Mouse (Mus musculus) midbrain, embryonic 15.5 days (tissue): ENCODE results near the gene Rcn2. TPM values are rescaled to one million over a fixed set of nuclear protein-coding genes. Genes with fewer than 3 reads are reported as not detected.

Experiments
- ATAC-seq: fragments of 200-750 bp; cut with Nextera tagmentation; replicated peaks from 2 replicates; pipeline ENCODE4 v1.8.0; 2017; ENCODE audit warnings: moderate TSS enrichment
- H3K27ac ChIP-seq: fragments of 300-500 bp; sonication (generic); 2 replicates; pipeline ENCODE4 v1.5.1; 2015; ENCODE audit warnings: mild to moderate bottlenecking, inconsistent platforms
- H3K27me3 ChIP-seq: fragments of 300-500 bp; sonication (generic); replicated peaks from 2 replicates; pipeline ENCODE4 v1.6.1; 2015; ENCODE audit warnings: inconsistent platforms
- H3K36me3 ChIP-seq: fragments of 300-500 bp; sonication (generic); replicated peaks from 2 replicates; pipeline ENCODE4 v1.6.1; 2015; ENCODE audit warnings: inconsistent platforms
- H3K4me1 ChIP-seq: fragments of 300-500 bp; sonication (generic); 2 replicates; pipeline ENCODE4 v1.6.1; 2015; ENCODE audit warnings: inconsistent platforms
- H3K4me2 ChIP-seq: fragments of 300-500 bp; sonication (generic); 2 replicates; pipeline ENCODE4 v1.6.1; 2015; ENCODE audit warnings: inconsistent platforms, mild to moderate bottlenecking, moderate library complexity
- H3K4me3 ChIP-seq: fragments of 300-500 bp; sonication (generic); 2 replicates; pipeline ENCODE4 v1.5.1; 2015; ENCODE audit warnings: mild to moderate bottlenecking, inconsistent platforms
- H3K9ac ChIP-seq: fragments of 300-500 bp; sonication (generic); 2 replicates; pipeline ENCODE4 v1.6.1; 2015; ENCODE audit warnings: mild to moderate bottlenecking, inconsistent platforms
- H3K9me3 ChIP-seq: fragments of 300-500 bp; sonication (generic); 2 replicates; pipeline ENCODE4 v1.6.1; 2016; ENCODE audit warnings: inconsistent platforms
- WGBS: fragments of 180-500 bp; shearing (Covaris S2); methylation state at CpG from one replicate; pipeline ENCODE4 v1.1.7; 2015; ENCODE audit warnings: mixed read lengths; 5-methylcytosine and 5-hydroxymethylcytosine counted together
- polyA plus RNA-seq: library from polyadenylated mRNA; unstranded; fragments of >200 nt; fragmentation: Nextera tagmentation; extraction: Ambion mirVana; gene quantifications from 2 replicates; pipeline ENCODE4 v1.2.1, GENCODE M21; 2015

Rcn2 gene
- polyA plus RNA-seq, 1 experiment from 2014 or later: 266 TPM

DNA sequence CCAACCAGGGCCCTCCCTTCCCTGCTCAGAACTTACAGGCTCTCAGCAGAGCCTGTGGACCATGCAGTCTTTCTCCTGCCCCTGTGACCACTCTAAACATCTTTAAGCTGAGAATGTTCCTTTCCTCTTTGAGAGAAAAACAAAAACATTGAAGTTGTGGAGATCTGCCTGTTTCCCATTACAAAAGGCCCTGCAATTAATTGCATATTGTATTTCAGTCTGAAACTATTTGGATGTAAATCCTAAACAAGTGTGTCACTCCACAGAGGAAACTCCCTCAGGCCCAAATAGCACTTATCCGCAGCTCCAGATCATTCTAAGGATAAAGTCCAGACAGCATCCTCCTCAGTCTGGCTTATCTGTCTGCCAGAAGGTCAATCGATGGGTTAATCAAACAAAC is 31.2 kb downstream of the Rcn2 start:
- no peak overlapping the region for H3K27ac ChIP-seq
- WGBS: 81% methylated on average over 2 of the region's 2 CpGs
- H3K4me2 ChIP-seq: no peak overlapping the region
- no peak overlapping the region for H3K4me3 ChIP-seq
- H3K36me3 ChIP-seq: peaks cover 4% of the 10 kb centered on the region; the same call in 1 of the 2 replicates
- H3K9ac ChIP-seq: no peak overlapping the region
- H3K9me3 ChIP-seq: no peaks in the 10 kb centered on the region
- no peaks in the 10 kb centered on the region for H3K4me1 ChIP-seq
- no peak for ATAC-seq
- H3K27me3 ChIP-seq: no peaks in the 10 kb centered on the region

DNA sequence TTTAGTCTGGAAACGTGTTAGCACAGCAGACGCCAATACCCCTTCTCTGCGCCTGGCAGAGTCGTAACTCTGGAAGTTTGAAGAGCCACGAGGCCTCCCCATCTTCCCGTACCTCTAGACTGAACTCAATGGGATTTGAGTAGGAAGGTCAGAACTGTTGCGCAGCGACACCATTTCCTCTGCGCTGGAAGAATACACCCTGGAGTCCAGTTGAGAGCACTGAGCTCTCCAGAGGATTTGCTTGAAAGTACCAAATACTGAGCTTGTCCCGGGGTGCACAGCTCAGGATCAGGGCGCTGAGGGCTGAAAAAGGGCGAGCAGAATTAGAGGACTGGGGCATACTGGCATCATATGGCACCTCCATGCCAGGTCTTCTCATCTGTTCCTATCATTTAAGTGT is 33.2 kb downstream of the Rcn2 start:
- 75% methylated on average over 12 of the region's 12 CpGs for WGBS
- H3K27ac ChIP-seq: no peak overlapping the region
- no peaks in the 10 kb centered on the region for H3K9me3 ChIP-seq
- peak; percentile 42; the same call in 1 of the 2 replicates for ATAC-seq
- no peak overlapping the region for H3K4me3 ChIP-seq
- no peaks in the 10 kb centered on the region for H3K27me3 ChIP-seq
- H3K36me3 ChIP-seq: no peaks in the 10 kb centered on the region; the same call in 1 of the 2 replicates
- H3K4me1 ChIP-seq: no peaks in the 10 kb centered on the region
- no peak overlapping the region for H3K4me2 ChIP-seq
- no peak overlapping the region for H3K9ac ChIP-seq

DNA sequence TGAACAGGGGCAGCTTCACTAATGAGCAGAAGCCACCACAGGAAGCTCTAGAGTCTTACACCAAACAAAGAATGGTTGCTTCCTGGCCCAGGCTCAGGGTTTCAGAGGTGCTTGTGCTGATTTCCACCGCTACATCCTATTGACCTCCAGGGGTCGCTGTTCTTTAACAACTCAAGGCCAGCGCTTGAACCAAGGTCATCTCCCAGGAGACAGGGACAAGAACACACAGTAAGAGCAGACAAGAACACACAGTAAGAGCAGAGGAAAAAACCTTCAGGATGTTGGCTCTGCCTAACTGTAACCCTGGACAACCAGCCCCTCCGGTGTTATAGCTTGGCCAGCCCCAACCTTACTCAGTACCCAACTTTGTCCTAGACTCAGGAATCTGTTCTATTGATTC is 33.6 kb downstream of the Rcn2 start:
- Histone ChIP-seq H3K36me3 (no peaks in the 10 kb centered on the region; the same call in 1 of the 2 replicates), H3K4me2 (no peak overlapping the region), H3K27me3 (no peaks in the 10 kb centered on the region), H3K9ac (no peak overlapping the region), H3K27ac (peak overlapping the region; percentile 19; the same call in 1 of the 2 replicates), H3K9me3 (no peaks in the 10 kb centered on the region), H3K4me3 (no peak overlapping the region), H3K4me1 (no peaks in the 10 kb centered on the region)
- 7% methylated on average over 4 of the region's 4 CpGs for WGBS
- ATAC-seq: peak; percentile 72

DNA sequence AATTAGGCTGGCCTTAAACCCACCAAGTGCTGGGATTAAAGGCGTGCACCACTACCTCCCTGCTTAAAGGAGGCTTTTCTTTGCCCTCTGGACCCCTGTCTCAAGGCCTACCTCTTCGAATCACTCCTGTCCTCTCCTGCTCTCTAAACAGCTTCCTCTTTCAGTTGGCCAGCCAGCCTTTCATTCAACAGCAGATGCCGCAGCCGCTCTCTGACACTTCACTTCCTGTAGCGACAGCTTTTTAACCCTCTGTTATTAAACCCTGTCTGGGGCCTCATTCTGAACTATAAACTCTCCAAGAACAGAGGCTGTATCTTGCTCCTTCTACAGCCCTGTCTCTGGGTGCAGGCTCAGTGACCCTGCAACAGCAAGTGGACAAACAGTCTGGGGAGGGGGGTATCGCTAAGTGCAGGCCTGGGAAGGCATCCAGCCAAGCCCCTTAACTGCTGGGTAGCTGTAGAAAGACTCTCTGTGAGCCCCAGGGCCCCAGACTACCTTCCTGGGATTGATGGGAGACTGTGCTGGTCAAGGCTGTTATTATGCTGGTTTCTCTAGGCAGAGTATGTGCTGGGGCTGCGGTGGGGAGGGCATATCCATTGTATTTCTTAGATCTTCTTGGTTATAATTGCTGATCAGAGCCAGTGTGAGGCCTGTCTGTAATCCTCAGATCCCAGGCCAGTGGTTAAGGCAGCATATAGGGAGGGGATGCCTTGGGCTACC is 34.4 kb downstream of the Rcn2 start:
- no peaks in the 10 kb centered on the region for H3K4me1 ChIP-seq
- peak overlapping the region; percentile 19; the same call in 1 of the 2 replicates for H3K27ac ChIP-seq
- no peak overlapping the region for H3K4me2 ChIP-seq
- no peak overlapping the region for H3K9ac ChIP-seq
- H3K36me3 ChIP-seq: no peaks in the 10 kb centered on the region; the same call in 1 of the 2 replicates
- no peak overlapping the region for H3K4me3 ChIP-seq
- no peak for ATAC-seq
- H3K27me3 ChIP-seq: no peaks in the 10 kb centered on the region
- 62% methylated on average over 7 of the region's 7 CpGs for WGBS
- H3K9me3 ChIP-seq: no peaks in the 10 kb centered on the region

DNA sequence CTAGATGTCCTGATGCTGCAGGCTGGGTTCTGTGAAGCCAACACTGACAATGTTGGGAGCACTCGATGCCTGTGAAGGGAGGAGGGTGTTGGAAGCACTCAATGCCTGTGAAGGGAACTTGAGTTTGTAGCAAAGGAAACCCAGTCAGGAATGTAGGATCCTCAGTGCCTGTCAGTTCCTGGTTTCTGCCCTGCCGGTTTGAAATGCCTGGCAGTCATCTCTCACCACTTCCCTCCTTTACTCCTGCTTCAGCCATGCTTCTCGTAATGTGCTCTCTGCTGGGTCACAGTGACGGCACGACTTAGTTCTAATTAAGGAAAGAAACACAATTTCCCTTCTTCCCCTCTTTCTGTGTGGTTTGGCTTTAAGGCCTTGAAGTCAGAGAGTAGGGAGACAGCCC is 37.9 kb downstream of the Rcn2 start:
- Histone ChIP-seq H3K4me1 (no peaks in the 10 kb centered on the region), H3K4me3 (no peak overlapping the region), H3K36me3 (no peaks in the 10 kb centered on the region), H3K9ac (no peak overlapping the region), H3K27me3 (no peaks in the 10 kb centered on the region), H3K4me2 (no peak overlapping the region), H3K27ac (no peak overlapping the region), H3K9me3 (no peaks in the 10 kb centered on the region)
- no peak for ATAC-seq
- 84% methylated on average over 5 of the region's 5 CpGs for WGBS

DNA sequence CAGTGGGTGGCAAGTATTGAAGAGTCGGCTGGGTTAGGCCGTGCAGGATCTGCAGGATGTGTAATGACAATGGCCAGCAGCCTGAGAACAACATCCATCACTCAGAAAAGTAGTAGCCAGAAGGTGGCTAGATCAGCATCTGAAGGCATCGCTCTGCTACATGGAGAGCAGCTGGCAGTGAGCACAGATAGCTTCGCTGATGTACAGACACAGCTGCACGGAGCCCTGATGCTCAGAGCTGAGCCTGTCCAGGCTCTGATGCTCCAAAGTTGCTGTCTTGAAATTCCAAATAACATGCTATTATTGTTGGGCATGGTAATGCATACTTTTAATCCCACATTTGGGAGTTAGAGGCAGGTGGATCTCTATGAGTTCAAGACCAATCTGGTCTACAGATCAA is 44.9 kb downstream of the Rcn2 start:
- Histone ChIP-seq H3K4me1 (peaks cover 11% of the 10 kb centered on the region; the same call in 1 of the 2 replicates), H3K27me3 (no peaks in the 10 kb centered on the region), H3K9me3 (no peaks in the 10 kb centered on the region), H3K27ac (no peak overlapping the region), H3K4me2 (no peak overlapping the region), H3K36me3 (no peaks in the 10 kb centered on the region), H3K9ac (no peak overlapping the region), H3K4me3 (no peak overlapping the region)
- WGBS: 91% methylated on average over 5 of the region's 5 CpGs
- ATAC-seq: no peak

DNA sequence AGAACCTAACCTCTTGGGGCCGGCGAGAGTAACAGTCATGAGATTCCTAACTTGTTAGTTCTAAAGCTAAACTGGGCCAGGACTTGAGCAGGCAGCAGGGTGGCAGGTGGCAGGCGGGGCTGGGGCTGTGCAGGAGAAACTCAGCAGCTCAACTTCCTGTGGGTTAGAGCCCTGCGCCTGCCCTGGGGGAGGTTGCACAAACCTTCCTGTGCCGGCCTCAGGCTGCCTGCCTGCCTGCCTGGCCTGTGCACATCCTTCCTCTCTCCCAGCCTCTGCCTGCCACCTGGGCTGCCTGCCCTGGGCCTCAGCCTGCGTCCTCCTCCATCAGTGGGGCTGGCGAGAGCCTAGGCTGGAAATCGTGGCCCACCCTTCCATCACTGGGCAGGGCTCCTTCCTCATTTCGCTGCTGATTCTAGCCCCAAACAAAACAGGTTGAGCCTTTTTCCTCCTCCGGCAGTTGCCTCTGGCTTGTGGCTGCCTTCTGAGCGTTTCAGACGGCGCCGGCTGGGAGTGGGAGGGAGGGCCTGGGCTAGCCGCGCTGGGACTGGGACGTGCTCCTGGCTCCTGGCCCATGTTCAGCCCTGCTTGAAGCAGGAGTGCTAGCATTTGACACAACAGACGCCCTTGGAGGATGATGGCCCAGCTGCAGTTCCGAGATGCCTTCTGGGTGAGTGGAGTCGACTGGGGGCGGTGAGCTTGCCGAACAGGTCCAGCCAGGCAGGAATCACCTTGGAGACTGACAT is 48.3 kb downstream of the Rcn2 start, which contains the start of gene Pstpip1:
TSS of gene Pstpip1 (plus strand) at position 185 of the 743 bp plus-strand sequence.
- H3K4me1 ChIP-seq: peaks cover 11% of the 10 kb centered on the region; the same call in 1 of the 2 replicates
- H3K36me3 ChIP-seq: no peaks in the 10 kb centered on the region
- peak; percentile 76 for ATAC-seq
- no peaks in the 10 kb centered on the region for H3K27me3 ChIP-seq
- 31% methylated on average over 22 of the region's 22 CpGs for WGBS
- peak within 1 kb of the TSS; percentile 30; the same call in 1 of the 2 replicates for H3K27ac ChIP-seq
- H3K9me3 ChIP-seq: no peaks in the 10 kb centered on the region
- H3K4me3 ChIP-seq: no peak within 1 kb of the TSS
- H3K4me2 ChIP-seq: peak within 1 kb of the TSS; percentile 1; the same call in 1 of the 2 replicates
- H3K9ac ChIP-seq: no peak within 1 kb of the TSS

DNA sequence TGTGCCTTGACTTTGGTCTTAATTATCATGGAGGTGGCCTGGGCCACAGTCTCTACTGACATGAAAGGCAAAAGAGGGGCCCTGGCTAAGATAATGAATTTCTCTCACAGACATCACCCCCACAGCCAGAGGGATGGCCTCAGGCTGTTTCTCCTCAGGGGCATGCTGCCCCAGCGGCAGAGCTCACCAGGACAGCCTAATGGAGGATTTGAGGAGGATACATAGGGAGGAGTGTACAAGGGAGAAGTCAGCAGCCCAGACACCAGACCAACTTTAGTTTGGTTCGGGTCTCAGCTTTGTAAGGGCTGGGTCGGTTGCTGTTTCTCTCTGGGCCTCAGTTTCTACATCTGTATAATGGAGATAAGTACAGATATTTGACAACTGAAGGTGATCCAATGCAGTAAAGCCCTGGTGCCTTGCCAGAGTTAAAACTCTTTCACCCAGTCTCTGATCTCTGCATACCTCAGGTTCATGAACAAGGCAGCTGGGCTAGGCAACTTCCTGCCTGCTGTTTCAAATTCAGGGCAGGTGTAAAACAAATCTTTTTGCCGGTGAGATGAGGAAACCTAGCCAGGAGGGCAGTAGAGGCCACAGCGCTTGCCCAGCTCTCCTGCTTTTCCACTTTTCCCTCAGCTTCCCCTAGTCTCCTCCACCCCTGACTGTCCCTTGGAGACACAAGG is 49.0 kb downstream of the Rcn2 start:
- Histone ChIP-seq H3K9ac (no peak overlapping the region), H3K36me3 (no peaks in the 10 kb centered on the region), H3K4me2 (no peak overlapping the region), H3K4me3 (no peak overlapping the region), H3K9me3 (no peaks in the 10 kb centered on the region), H3K27me3 (no peaks in the 10 kb centered on the region), H3K4me1 (peaks cover 11% of the 10 kb centered on the region; the same call in 1 of the 2 replicates), H3K27ac (no peak overlapping the region)
- 76% methylated on average over 5 of the region's 5 CpGs for WGBS
- ATAC-seq: peak; percentile 57

DNA sequence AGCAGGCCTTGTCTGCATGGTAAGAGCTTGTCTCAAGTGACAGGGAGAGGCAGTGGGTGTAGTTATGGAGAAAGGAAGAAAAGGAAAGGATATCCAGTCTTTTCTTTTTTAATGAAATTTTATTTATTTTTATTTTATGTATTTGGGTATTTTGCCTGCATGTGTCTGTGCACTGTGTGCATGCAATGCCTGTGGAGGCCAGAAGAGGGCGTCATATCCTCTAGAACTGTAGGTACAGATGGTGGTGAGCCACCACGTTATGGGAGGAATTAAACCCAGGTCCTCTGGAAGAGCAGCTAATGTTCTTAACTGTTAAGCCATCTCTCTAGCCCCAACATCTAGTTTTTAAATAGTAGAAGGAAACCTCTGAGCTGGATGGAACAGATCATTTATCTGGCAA is 50.5 kb downstream of the Rcn2 start:
- WGBS: 46% methylated on average over 2 of the region's 2 CpGs

DNA sequence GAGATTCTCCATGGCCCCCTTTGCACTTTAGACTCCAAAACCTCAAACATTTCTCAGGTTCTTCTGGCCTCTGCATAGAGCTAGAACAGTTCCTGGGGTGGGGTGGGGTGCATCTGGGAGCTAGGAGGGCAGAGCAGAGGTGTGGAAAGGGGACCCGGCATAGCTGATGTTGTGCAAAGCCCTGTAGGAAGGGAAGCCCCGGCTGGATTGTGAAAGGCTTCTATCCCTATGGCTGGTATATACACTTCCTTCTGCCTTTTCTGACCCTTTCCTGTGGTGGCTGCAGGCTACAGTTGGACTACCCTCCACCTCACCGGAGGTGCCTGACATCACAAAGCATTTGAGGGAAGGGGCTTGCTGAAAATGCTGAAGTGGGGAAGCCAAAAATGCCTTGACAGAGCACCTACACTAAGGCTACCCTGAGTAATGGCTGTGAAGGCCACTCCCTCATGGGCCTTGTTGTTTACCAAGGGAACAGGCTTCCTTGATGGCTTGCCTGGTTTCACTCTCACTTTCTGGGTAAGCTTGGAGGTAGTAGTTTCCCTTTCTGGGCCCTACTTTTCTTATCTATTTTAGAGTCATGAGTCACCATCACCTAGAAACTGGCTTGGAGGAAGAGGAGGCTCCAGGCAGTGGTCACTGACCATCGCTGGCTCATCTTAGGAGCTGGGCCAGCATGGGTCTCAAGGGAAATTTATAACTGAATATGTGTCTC is 56.1 kb downstream of the Rcn2 start:
- Histone ChIP-seq H3K4me1 (no peaks in the 10 kb centered on the region), H3K9me3 (no peaks in the 10 kb centered on the region), H3K36me3 (no peaks in the 10 kb centered on the region), H3K27me3 (no peaks in the 10 kb centered on the region), H3K27ac (no peak overlapping the region), H3K4me3 (no peak overlapping the region), H3K4me2 (no peak overlapping the region), H3K9ac (no peak overlapping the region)
- 90% methylated on average over 4 of the region's 4 CpGs for WGBS
- no peak for ATAC-seq

More for the DNA sequence above, 50.5 kb downstream of the Rcn2 start:
- no peak overlapping the region for H3K9ac ChIP-seq
- H3K27me3 ChIP-seq: no peaks in the 10 kb centered on the region
- H3K36me3 ChIP-seq: no peaks in the 10 kb centered on the region
- no peak overlapping the region for H3K27ac ChIP-seq
- peaks cover 11% of the 10 kb centered on the region; the same call in 1 of the 2 replicates for H3K4me1 ChIP-seq
- no peaks in the 10 kb centered on the region for H3K9me3 ChIP-seq
- no peak overlapping the region for H3K4me3 ChIP-seq
- ATAC-seq: no peak
- H3K4me2 ChIP-seq: no peak overlapping the region

DNA sequence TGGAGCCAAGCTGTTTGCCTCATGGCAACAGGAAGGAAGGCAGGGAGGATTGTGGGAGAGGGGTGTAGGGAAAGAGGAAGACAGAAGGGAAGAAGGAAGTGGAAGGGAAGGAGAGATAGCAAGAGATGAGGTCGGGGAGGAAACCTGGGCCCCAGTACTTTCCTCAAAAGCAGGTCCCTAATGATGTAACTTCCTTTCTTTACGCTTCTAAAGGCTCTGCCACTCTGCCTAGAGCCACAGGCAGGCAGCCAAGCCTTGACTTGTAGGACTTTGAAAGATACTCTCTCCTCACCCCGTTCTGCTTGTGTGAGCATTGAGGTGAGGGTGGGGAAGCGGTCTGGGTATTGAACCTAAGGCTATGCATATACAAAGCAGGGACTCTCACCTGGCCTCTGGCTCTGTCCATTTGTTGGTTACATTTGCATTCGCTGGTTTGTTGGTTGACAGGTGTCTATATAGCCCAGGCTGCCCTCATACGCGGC is 58.4 kb downstream of the Rcn2 start:
- Histone ChIP-seq H3K27ac (no peak overlapping the region), H3K9me3 (no peaks in the 10 kb centered on the region), H3K4me3 (no peak overlapping the region), H3K4me2 (no peak overlapping the region), H3K36me3 (no peaks in the 10 kb centered on the region), H3K9ac (no peak overlapping the region), H3K27me3 (no peaks in the 10 kb centered on the region), H3K4me1 (no peaks in the 10 kb centered on the region)
- 87% methylated on average over 7 of the region's 7 CpGs for WGBS
- ATAC-seq: no peak
